Mouse (Mus musculus): Measurements from ENCODE around the gene Usp17la.
"Not testable (repeated sequence)": the region's sequence is repeated elsewhere in the genome, so short reads cannot be mapped to it uniquely, and the experiment has no call there.

Usp17la gene

DNA sequence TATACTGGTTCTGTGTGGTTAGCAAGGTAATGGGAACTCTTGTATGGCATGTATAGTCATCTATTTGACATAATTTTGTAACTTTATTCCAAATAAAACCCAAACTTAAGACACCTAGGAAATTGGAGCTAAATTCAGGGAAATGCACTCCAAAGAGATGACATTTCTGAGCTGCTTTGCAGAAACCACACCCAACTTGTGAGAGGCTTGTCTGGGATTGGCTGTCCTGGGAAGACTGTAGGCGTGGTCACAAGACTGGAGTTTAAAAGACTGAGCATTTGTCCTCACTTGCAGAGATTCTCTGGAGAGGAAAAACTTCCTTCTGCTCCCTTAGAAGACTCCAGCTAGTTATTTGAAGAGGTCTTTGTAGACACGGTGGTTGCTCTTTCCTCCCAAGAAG is at the start of gene Usp17la:
Usp17la (plus strand) TSS at position 301 of the 400 bp plus-strand sequence.
- DNase-seq (ENCODE audit: extremely low read depth, low read depth): not testable (repeated sequence)

DNA sequence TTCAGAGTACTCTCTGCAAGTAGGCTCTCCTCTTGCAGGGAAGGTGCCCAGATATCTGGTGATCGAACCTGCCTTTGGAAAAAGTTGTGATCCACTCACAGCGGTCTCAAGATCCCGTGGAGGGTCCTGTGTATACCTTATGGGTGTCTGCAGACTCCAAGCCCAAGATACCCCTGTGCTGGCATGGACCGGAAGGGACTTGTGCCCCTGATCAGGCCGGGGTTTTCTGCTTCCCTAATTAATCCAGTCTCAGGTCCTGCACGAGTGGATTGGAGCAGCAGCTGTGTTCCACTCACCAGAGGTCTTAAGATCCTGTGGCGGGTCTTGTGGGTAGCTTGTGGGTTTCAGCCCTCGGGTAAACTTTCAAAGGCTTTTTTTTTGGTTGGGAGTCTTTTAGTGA is 46.5 kb upstream of the Usp17la start:
- DNase-seq (ENCODE audit: extremely low read depth, low read depth): not testable (repeated sequence)

DNA sequence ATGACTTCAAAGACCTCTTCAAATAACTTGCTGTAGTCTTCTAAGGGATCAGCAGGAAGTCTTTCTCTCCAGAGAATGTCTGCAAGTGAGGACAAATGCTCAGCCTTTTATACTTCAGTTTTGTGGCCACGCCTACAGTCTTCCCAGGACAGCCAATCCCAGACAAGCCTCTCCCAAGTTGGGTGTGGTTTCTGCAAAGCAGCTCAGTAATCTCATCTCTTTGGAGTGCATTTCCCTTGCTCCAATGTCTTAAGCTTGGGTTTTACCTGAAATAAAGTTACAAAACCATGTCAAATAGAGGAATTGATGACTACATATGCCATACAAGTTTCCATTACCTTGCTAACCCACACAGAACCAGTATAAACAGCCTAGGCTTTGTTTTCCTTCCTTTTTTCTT is 14.3 kb upstream of the Usp17la start, which contains the start of gene Usp17lb:
Usp17lb (minus strand) TSS at position 101 of the 400 bp plus-strand sequence.
- no peak for DNase-seq (ENCODE audit: extremely low read depth, low read depth)

GRCm38 (mm10) chr7:104843731-104844287 is 13.0 kb upstream of the Usp17la start:
- no peak for DNase-seq (ENCODE audit: extremely low read depth, low read depth)

DNA sequence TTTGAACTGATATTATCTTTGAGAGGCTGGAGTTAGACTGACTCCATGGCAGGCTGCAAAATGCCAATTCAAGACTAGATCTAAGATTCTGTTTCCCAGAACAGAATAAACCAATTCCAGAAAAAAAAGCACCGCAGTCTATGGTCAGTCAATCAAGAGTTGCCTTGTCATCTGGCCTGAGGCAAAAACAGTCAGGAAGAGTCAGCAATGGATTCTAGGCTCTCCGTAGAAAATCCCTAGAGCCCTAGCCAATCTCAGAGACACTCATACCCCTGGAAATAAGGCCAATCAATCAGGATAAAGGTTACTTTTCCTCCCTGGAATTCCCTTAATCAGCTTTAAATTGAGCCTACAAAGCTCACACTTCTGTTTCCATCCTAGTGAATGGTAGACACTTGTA is 5.3 kb upstream of the Usp17la start:
- not testable (repeated sequence) for DNase-seq (ENCODE audit: extremely low read depth, low read depth)

- DNase-seq (ENCODE audit: extremely low read depth, low read depth): no peak
These were observed 1.5 kb upstream of the Usp17la start for GRCm38 (mm10) chr7:104855248-104855750.

DNA sequence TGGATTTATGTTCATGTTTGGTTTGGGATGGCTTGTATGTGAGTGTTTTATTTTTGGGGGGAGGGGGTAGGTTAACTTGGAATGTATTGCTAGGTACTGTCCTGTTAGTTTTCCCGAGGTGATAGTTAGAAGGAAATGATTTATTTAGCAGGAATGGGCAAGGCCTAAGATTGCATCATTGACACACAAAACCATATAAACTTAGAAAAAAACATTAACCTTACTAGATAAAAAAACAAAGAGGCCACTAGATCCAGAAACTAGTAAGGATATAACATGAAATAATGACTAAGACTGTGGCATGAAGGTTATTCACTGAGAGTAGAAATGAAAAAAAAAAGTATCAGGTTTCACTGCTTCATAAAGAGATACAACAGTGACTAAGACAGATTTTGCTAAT is 874 bp downstream of the Usp17la start:
- DNase-seq (ENCODE audit: extremely low read depth, low read depth): no peak

DNA sequence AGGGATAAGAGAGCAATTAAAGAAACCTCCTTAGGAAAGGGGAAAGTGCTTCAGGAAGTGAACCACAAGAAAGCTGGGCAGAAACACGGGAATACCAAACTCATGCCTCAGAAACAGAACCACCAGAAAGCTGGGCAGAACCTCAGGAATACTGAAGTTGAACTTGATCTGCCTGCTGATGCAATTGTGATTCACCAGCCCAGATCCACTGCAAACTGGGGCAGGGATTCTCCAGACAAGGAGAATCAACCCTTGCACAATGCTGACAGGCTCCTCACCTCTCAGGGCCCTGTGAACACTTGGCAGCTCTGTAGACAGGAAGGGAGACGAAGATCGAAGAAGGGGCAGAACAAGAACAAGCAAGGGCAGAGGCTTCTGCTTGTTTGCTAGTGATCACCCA is 4.6 kb downstream of the Usp17la start:
- no peak for DNase-seq (ENCODE audit: extremely low read depth, low read depth)

GRCm38 (mm10) chr7:104877731-104878130 is 20.9 kb downstream of the Usp17la start, which contains the start of gene Olfr665:
Gene Olfr665, plus strand, starts transcription at chr7:104878031.
- DNase-seq (ENCODE audit: extremely low read depth, low read depth): no peak

GRCm38 (mm10) chr7:104895852-104896251 is 39.0 kb downstream of the Usp17la start, which contains the start of gene Olfr666:
Gene Olfr666, minus strand, starts transcription at chr7:104895952.
- no peak for DNase-seq (ENCODE audit: extremely low read depth, low read depth)

All from MEL-GATA-1-ER (cell line).